Mouse (Mus musculus) heart, embryonic 11.5 days (tissue): ENCODE measurements at regions not wholly inside any gene's neighbourhood (a gene's known extent, or its start where the extent isn't known, plus 50 kb on each side); places are given as distances from the start of the nearest gene placed in this dataset.

ENCODE experiments used
- ATAC-seq: fragments of 200-750 bp; cut with Nextera tagmentation; replicated peaks from 2 replicates; pipeline ENCODE4 v1.8.0; 2017; ENCODE audit warnings: moderate library complexity; ENCODE audit not compliant: insufficient number of reproducible peaks, low FRiP score, low TSS enrichment
- H3K27ac ChIP-seq: fragments of 300-500 bp; sonication (generic); 2 replicates; pipeline ENCODE4 v1.5.1; 2014; ENCODE audit warnings: mild to moderate bottlenecking, low read depth, low read length
- H3K27me3 ChIP-seq: fragments of 300-500 bp; sonication (generic); 2 replicates; pipeline ENCODE4 v1.6.1; 2014; ENCODE audit warnings: mild to moderate bottlenecking, low read length, mixed read lengths; ENCODE audit not compliant: control insufficient read depth, insufficient read depth
- H3K36me3 ChIP-seq: fragments of 300-500 bp; sonication (generic); 2 replicates; pipeline ENCODE4 v1.6.1; 2014; ENCODE audit warnings: mild to moderate bottlenecking, low read length, moderate library complexity, mixed read lengths; ENCODE audit not compliant: control insufficient read depth, insufficient read depth
- H3K4me1 ChIP-seq: fragments of 300-500 bp; sonication (generic); 2 replicates; pipeline ENCODE4 v1.6.1; 2014; ENCODE audit warnings: low read length; ENCODE audit not compliant: control insufficient read depth, insufficient read depth
- H3K4me2 ChIP-seq: fragments of 300-500 bp; sonication (generic); 2 replicates; pipeline ENCODE4 v1.6.1; 2014; ENCODE audit warnings: mild to moderate bottlenecking, moderate library complexity
- H3K4me3 ChIP-seq: fragments of 300-500 bp; sonication (generic); 2 replicates; pipeline ENCODE4 v1.5.1; 2014; ENCODE audit warnings: low read depth, low read length
- H3K9ac ChIP-seq: fragments of 300-500 bp; sonication (generic); 2 replicates; pipeline ENCODE4 v1.6.1; 2014; ENCODE audit warnings: mild to moderate bottlenecking, low read depth, low read length, moderate library complexity
- H3K9me3 ChIP-seq: fragments of 300-500 bp; sonication (generic); replicated peaks from 2 replicates; pipeline ENCODE4 v1.6.1; 2016; ENCODE audit warnings: low read length; ENCODE audit not compliant: control insufficient read depth
- WGBS: fragments of 180-500 bp; shearing (Covaris S2); extraction: QIAGEN DNeasy Blood & Tissue Kit; methylation state at CpG from one replicate; pipeline ENCODE4 v1.1.7; 2014; ENCODE audit not compliant: insufficient replicate concordance; 5-methylcytosine and 5-hydroxymethylcytosine counted together

- no peak overlapping the region for H3K9ac ChIP-seq
- no peaks in the 10 kb centered on the region for H3K36me3 ChIP-seq
- H3K4me2 ChIP-seq, result no peak overlapping the region
- H3K27me3 ChIP-seq, result no peaks in the 10 kb centered on the region
- no peak for ATAC-seq
- no peak overlapping the region for H3K27ac ChIP-seq
- H3K4me1 ChIP-seq, result peaks cover 17% of the 10 kb centered on the region
- H3K4me3 ChIP-seq, result no peak overlapping the region
- no peaks in the 10 kb centered on the region for H3K9me3 ChIP-seq
- 92% methylated on average over 2 of the region's 2 CpGs for WGBS
Observed at GRCm38 (mm10) chr14:46671062-46671461, 89.3 kb upstream of the Cdkn3 start.

- H3K9me3 ChIP-seq, result no peaks in the 10 kb centered on the region
- H3K27ac ChIP-seq, result no peak overlapping the region
- H3K4me2 ChIP-seq, result no peak overlapping the region
- H3K36me3 ChIP-seq, result no peaks in the 10 kb centered on the region
- peaks cover 15% of the 10 kb centered on the region for H3K4me1 ChIP-seq
- no peak overlapping the region for H3K9ac ChIP-seq
- H3K27me3 ChIP-seq, result no peaks in the 10 kb centered on the region
- no peak for ATAC-seq
- no peak overlapping the region for H3K4me3 ChIP-seq
- WGBS, result 57% methylated on average over 20 of the region's 20 CpGs
Observed at GRCm38 (mm10) chr14:46670221-46671046, 89.9 kb upstream of the Cdkn3 start.

GRCm38 (mm10) chr14:46668275-46668674 is 92.1 kb upstream of the Cdkn3 start:
- H3K27me3 ChIP-seq, result no peaks in the 10 kb centered on the region
- no peak for ATAC-seq
- no peak overlapping the region for H3K4me3 ChIP-seq
- H3K27ac ChIP-seq, result no peak overlapping the region
- no peak overlapping the region for H3K9ac ChIP-seq
- H3K9me3 ChIP-seq, result no peaks in the 10 kb centered on the region
- H3K36me3 ChIP-seq, result no peaks in the 10 kb centered on the region
- WGBS, result 88% methylated on average over 3 of the region's 3 CpGs
- H3K4me2 ChIP-seq, result no peak overlapping the region
- peaks cover 4% of the 10 kb centered on the region; the same call in 1 of the 2 replicates for H3K4me1 ChIP-seq

GRCm38 (mm10) chr14:46664305-46664704 is 96.0 kb upstream of the Cdkn3 start:
- ATAC-seq, result no peak
- H3K36me3 ChIP-seq, result no peaks in the 10 kb centered on the region
- H3K4me1 ChIP-seq, result peaks cover 17% of the 10 kb centered on the region
- no peak overlapping the region for H3K27ac ChIP-seq
- H3K4me3 ChIP-seq, result no peak overlapping the region
- H3K4me2 ChIP-seq, result no peak overlapping the region
- 75% methylated on average over 6 of the region's 6 CpGs for WGBS
- H3K9me3 ChIP-seq, result no peaks in the 10 kb centered on the region
- H3K27me3 ChIP-seq, result no peaks in the 10 kb centered on the region
- H3K9ac ChIP-seq, result no peak overlapping the region

- Histone ChIP-seq H3K9me3 (no peaks in the 10 kb centered on the region), H3K4me2 (no peak overlapping the region), H3K27ac (no peak overlapping the region), H3K36me3 (no peaks in the 10 kb centered on the region), H3K27me3 (no peaks in the 10 kb centered on the region), H3K4me3 (no peak overlapping the region), H3K4me1 (peaks cover 17% of the 10 kb centered on the region), H3K9ac (no peak overlapping the region)
- ATAC-seq, result no peak
- WGBS, result 79% methylated on average over 5 of the region's 5 CpGs
Observed at GRCm38 (mm10) chr14:46663529-46663928, 96.8 kb upstream of the Cdkn3 start.

GRCm38 (mm10) chr14:46661792-46662545 is 98.4 kb upstream of the Cdkn3 start:
- H3K9ac ChIP-seq, result no peak overlapping the region; the same call in 1 of the 2 replicates
- peak overlapping the region; percentile 9; the same call in 1 of the 2 replicates for H3K4me2 ChIP-seq
- no peaks in the 10 kb centered on the region for H3K27me3 ChIP-seq
- no peaks in the 10 kb centered on the region for H3K36me3 ChIP-seq
- peak overlapping the region; percentile 35; the same call in 1 of the 2 replicates for H3K27ac ChIP-seq
- H3K4me1 ChIP-seq, result peaks cover 17% of the 10 kb centered on the region
- no peaks in the 10 kb centered on the region for H3K9me3 ChIP-seq
- peak; percentile 71; the same call in 1 of the 2 replicates for ATAC-seq
- H3K4me3 ChIP-seq, result no peak overlapping the region
- WGBS, result 4% methylated on average over 9 of the region's 9 CpGs

GRCm38 (mm10) chr14:46661118-46661791 is 99.1 kb upstream of the Cdkn3 start:
- 26% methylated on average over 3 of the region's 3 CpGs for WGBS
- no peak for ATAC-seq

GRCm38 (mm10) chr14:46659365-46659764 is 101.0 kb upstream of the Cdkn3 start:
- no peaks in the 10 kb centered on the region for H3K9me3 ChIP-seq

More at GRCm38 (mm10) chr14:46661118-46661791, 99.1 kb upstream of the Cdkn3 start:
- peak overlapping the region; percentile 10; the same call in 1 of the 2 replicates for H3K27ac ChIP-seq
- H3K4me1 ChIP-seq, result peaks cover 17% of the 10 kb centered on the region
- H3K27me3 ChIP-seq, result no peaks in the 10 kb centered on the region
- H3K9ac ChIP-seq, result no peak overlapping the region
- no peaks in the 10 kb centered on the region for H3K9me3 ChIP-seq
- no peak overlapping the region for H3K4me3 ChIP-seq
- no peaks in the 10 kb centered on the region for H3K36me3 ChIP-seq
- H3K4me2 ChIP-seq, result no peak overlapping the region; the same call in 1 of the 2 replicates

More at GRCm38 (mm10) chr14:46659365-46659764, 101.0 kb upstream of the Cdkn3 start:
- no peak overlapping the region for H3K4me2 ChIP-seq
- H3K27ac ChIP-seq, result no peak overlapping the region
- no peak overlapping the region for H3K9ac ChIP-seq
- no peak overlapping the region for H3K4me3 ChIP-seq
- H3K4me1 ChIP-seq, result peaks cover 17% of the 10 kb centered on the region
- no peaks in the 10 kb centered on the region for H3K27me3 ChIP-seq
- no peaks in the 10 kb centered on the region for H3K36me3 ChIP-seq
- ATAC-seq, result no peak
- WGBS, result 64% methylated on average over 4 of the region's 4 CpGs
